Mouse (Mus musculus): Measurements from ENCODE around the gene Ly86.
A peak's percentile ranks its signal among the peaks of the same experiment; 100 is the strongest.

Ly86 gene

GRCm38 (mm10) chr13:37353016-37353415, 8.0 kb downstream of the Ly86 start:
- DNase-seq (ENCODE audit: low spot score in 2 of 2) = no peak

GRCm38 (mm10) chr13:37353868-37354267, 8.9 kb downstream of the Ly86 start:
- peak in 1 of 2 experiments; percentile 19 for DNase-seq (ENCODE audit: low spot score in 2 of 2)

- no peak for DNase-seq (ENCODE audit: low spot score in 2 of 2)
Observed at GRCm38 (mm10) chr13:37354432-37354831, 9.4 kb downstream of the Ly86 start.

GRCm38 (mm10) chr13:37355642-37356331, 10.8 kb downstream of the Ly86 start:
- peak in 1 of 2 experiments; percentile 35 for DNase-seq (ENCODE audit: low spot score in 2 of 2)

- peak in 1 of 2 experiments; percentile 28 for DNase-seq (ENCODE audit: low spot score in 2 of 2)
Observed at GRCm38 (mm10) chr13:37356549-37356948, 11.5 kb downstream of the Ly86 start.

GRCm38 (mm10) chr13:37358112-37358511, 13.1 kb downstream of the Ly86 start:
- no peak for DNase-seq (ENCODE audit: low spot score in 2 of 2)

- DNase-seq (ENCODE audit: low spot score in 2 of 2) = no peak
Observed at GRCm38 (mm10) chr13:37361249-37361648, 16.2 kb downstream of the Ly86 start.

GRCm38 (mm10) chr13:37364351-37364750, 19.3 kb downstream of the Ly86 start:
- no peak for DNase-seq (ENCODE audit: low spot score in 2 of 2)

GRCm38 (mm10) chr13:37376411-37376810, 31.4 kb downstream of the Ly86 start:
- DNase-seq (ENCODE audit: low spot score in 2 of 2) = no peak

GRCm38 (mm10) chr13:37388222-37389202, 43.5 kb downstream of the Ly86 start:
- no peak for DNase-seq (ENCODE audit: low spot score in 2 of 2)

- no peak for DNase-seq (ENCODE audit: low spot score in 2 of 2)
Observed at GRCm38 (mm10) chr13:37389296-37389695, 44.3 kb downstream of the Ly86 start.

GRCm38 (mm10) chr13:37398791-37399190, 53.8 kb downstream of the Ly86 start:
- DNase-seq (ENCODE audit: low spot score in 2 of 2) = no peak

GRCm38 (mm10) chr13:37399340-37399739, 54.3 kb downstream of the Ly86 start:
- no peak for DNase-seq (ENCODE audit: low spot score in 2 of 2)

GRCm38 (mm10) chr13:37402421-37402820, 57.4 kb downstream of the Ly86 start:
- no peak for DNase-seq (ENCODE audit: low spot score in 2 of 2)

GRCm38 (mm10) chr13:37403708-37404107, 58.7 kb downstream of the Ly86 start:
- DNase-seq (ENCODE audit: low spot score in 2 of 2) = peak; percentile 8 to 10

GRCm38 (mm10) chr13:37415696-37416095, 70.7 kb downstream of the Ly86 start:
- no peak for DNase-seq (ENCODE audit: low spot score in 2 of 2)

- no peak for DNase-seq (ENCODE audit: low spot score in 2 of 2)
Observed at GRCm38 (mm10) chr13:37423416-37423815, 78.4 kb downstream of the Ly86 start.

GRCm38 (mm10) chr13:37424904-37425303, 79.9 kb downstream of the Ly86 start:
- no peak for DNase-seq (ENCODE audit: low spot score in 2 of 2)

GRCm38 (mm10) chr13:37425406-37425805, 80.4 kb downstream of the Ly86 start:
- DNase-seq (ENCODE audit: low spot score in 2 of 2) = no peak

GRCm38 (mm10) chr13:37426578-37427336, 81.7 kb downstream of the Ly86 start:
- no peak for DNase-seq (ENCODE audit: low spot score in 2 of 2)

- DNase-seq (ENCODE audit: low spot score in 2 of 2) = no peak
Observed at GRCm38 (mm10) chr13:37428496-37428895, 83.5 kb downstream of the Ly86 start.
